Comparison of ENCODE assay signal across 10 mouse cellular contexts in genomic region chr11:17852405-17852804, GRCm38 (mm10).
DNase-seq lines count a peak whose midpoint lies in the region; ATAC-seq and TF ChIP-seq lines count a peak whose summit lies in the region.
"Had no signal": no experiment of that assay in that cellular context is flagged by ENCODE, and none has a peak within 500 bp of the region (broad histone marks: within the 10 kb centered on the region; RNA-seq: fewer than 3 reads in every experiment).

No protein-coding gene starts in this region.

- intact Hi-C loops in heart, postnatal 25 days (cut with DNase I), result no loop called here

- no peak overlapping the region for H3K4me2 ChIP-seq in kidney, postnatal 0 days (ENCODE audit: low read length)
- H3K4me2 ChIP-seq: limb, embryonic 13.5 days had no signal

- H3K4me1 ChIP-seq in kidney, postnatal 0 days (replicated peaks; ENCODE audit: insufficient read depth, low read length), result no peaks in the 10 kb centered on the region
- H3K4me1 ChIP-seq in ES-Bruce4 (ENCODE audit: control insufficient read depth, insufficient read depth, low read length), result no peaks in the 10 kb centered on the region
- no peaks in the 10 kb centered on the region for H3K4me1 ChIP-seq in embryonic fibroblast, embryonic 13.5 days (ENCODE audit: control insufficient read depth, insufficient read depth, low read length)
- H3K4me1 ChIP-seq: limb, embryonic 13.5 days had no signal

- no peak for TF ChIP-seq EP300 in ES-Bruce4 (IDR thresholded peaks at IDR 0.05; ENCODE audit: insufficient read depth, low read depth, low read length)

- no peak overlapping the region for H3K27ac ChIP-seq in kidney, postnatal 0 days
- no peak overlapping the region for H3K27ac ChIP-seq in ES-Bruce4 (ENCODE audit: insufficient read depth, low read length)
- no peak overlapping the region for H3K27ac ChIP-seq in embryonic fibroblast, embryonic 13.5 days (ENCODE audit: insufficient read depth, low read length)
- H3K27ac ChIP-seq: limb, embryonic 13.5 days had no signal

- no peak overlapping the region for H3K9ac ChIP-seq in kidney, postnatal 0 days (ENCODE audit: low read depth, low read length)
- H3K9ac ChIP-seq in ES-Bruce4 (ENCODE audit: low read depth, poor library complexity, severe bottlenecking), result no peak overlapping the region
- H3K9ac ChIP-seq: limb, embryonic 13.5 days had no signal

- no peaks in the 10 kb centered on the region for H3K36me3 ChIP-seq in kidney, postnatal 0 days (ENCODE audit: insufficient read depth, low read length)
- H3K36me3 ChIP-seq in ES-Bruce4 (ENCODE audit: control insufficient read depth, insufficient read depth, low read length, poor library complexity, severe bottlenecking), result no peaks in the 10 kb centered on the region
- H3K36me3 ChIP-seq: limb, embryonic 13.5 days had no signal

- TF ChIP-seq CTCF in kidney, postnatal 0 days (IDR thresholded peaks at IDR 0.05; ENCODE audit: low read depth), result peak; percentile 55
- TF ChIP-seq CTCF in ES-Bruce4 (IDR thresholded peaks at IDR 0.05; ENCODE audit: low read depth, low read length), result peak; percentile 34
- peak; percentile 58; the same call in 1 of the 2 replicates for TF ChIP-seq CTCF in embryonic fibroblast, embryonic 13.5 days (IDR thresholded peaks at IDR 0.05; ENCODE audit: borderline replicate concordance, insufficient read depth, low read length)

- no peaks in the 10 kb centered on the region for H3K27me3 ChIP-seq in kidney, postnatal 0 days (ENCODE audit: insufficient read depth, low read length)
- H3K27me3 ChIP-seq in ES-Bruce4 (ENCODE audit: control insufficient read depth, insufficient read depth, low read length, poor library complexity, severe bottlenecking), result no peaks in the 10 kb centered on the region
- H3K27me3 ChIP-seq: limb, embryonic 13.5 days had no signal

- DNase-seq in kidney, postnatal 0 days (ENCODE audit: low spot score), result peak; percentile 57
- DNase-seq in kidney, adult 8-10 months, result no peak
- DNase-seq in adrenal gland, postnatal 36 days, result peak; percentile 35 to 47
- DNase-seq in lung, postnatal 25 days (ENCODE audit: low spot score), result peak; percentile 26
- DNase-seq in spleen, adult 18-20 months, result no peak
- no peak for DNase-seq in heart, postnatal 25 days (ENCODE audit: low spot score)

- no peak for TF ChIP-seq POLR2A in ES-Bruce4 (IDR thresholded peaks at IDR 0.05; ENCODE audit: insufficient read depth, low read length)
- TF ChIP-seq POLR2A in embryonic fibroblast, embryonic 13.5 days (IDR thresholded peaks at IDR 0.05; ENCODE audit: low read depth, low read length), result no peak

- no peak for ATAC-seq in kidney, postnatal 0 days (replicated peaks; ENCODE audit: low FRiP score, low read depth)

- no peak overlapping the region for H3K4me3 ChIP-seq in kidney, postnatal 0 days (replicated peaks; ENCODE audit: low read depth, low read length)
- H3K4me3 ChIP-seq in ES-Bruce4 (ENCODE audit: low read depth, low read length), result no peak overlapping the region
- no peak overlapping the region for H3K4me3 ChIP-seq in embryonic fibroblast, embryonic 13.5 days (ENCODE audit: insufficient read depth, low read length)
- H3K4me3 ChIP-seq: erythroblast, embryonic 14.5 days; limb, embryonic 13.5 days had no signal

- WGBS in kidney, postnatal 0 days, result 54% methylated on average over 7 of the region's 7 CpGs

- H3K9me3 ChIP-seq in kidney, postnatal 0 days (replicated peaks; ENCODE audit: low read length), result no peaks in the 10 kb centered on the region
- no peaks in the 10 kb centered on the region for H3K9me3 ChIP-seq in ES-Bruce4 (replicated peaks; ENCODE audit: control insufficient read depth, insufficient read depth, low read length, poor library complexity, severe bottlenecking)
- H3K9me3 ChIP-seq: limb, embryonic 13.5 days had no signal

Comparison
In these comparisons a context has a peak if more than half of its experiments do, and no peak if none do; other contexts are left out.
1. DNase-seq: peak in kidney, postnatal 0 days (single experiment), adrenal gland, postnatal 36 days (2 of 2) and lung, postnatal 25 days (single experiment); none in kidney, adult 8-10 months (0 of 2), spleen, adult 18-20 months (0 of 2) and heart, postnatal 25 days (single experiment).
2. Peak in every context shown above with its lines, with median percentiles within 50 percentile points of each other: CTCF ChIP-seq.